Mouse (Mus musculus): ENCODE data around the gene Glra1. TPM values are rescaled to one million over a fixed set of nuclear protein-coding genes. Genes with fewer than 3 reads are reported as not detected.

Gene Glra1
- polyA plus RNA-seq, 1 experiment from 2014 or later = not detected

GRCm38 (mm10) chr11:55501955-55502531 lies 106.0 kb downstream of the Glra1 start:
- H3K4me3 ChIP-seq (ENCODE audit: low read depth, low read length) = no peak overlapping the region
- no peak overlapping the region for H3K4me2 ChIP-seq (ENCODE audit: low read depth, severe bottlenecking)
- ATAC-seq (ENCODE audit: insufficient number of reproducible peaks, low FRiP score, low TSS enrichment, low read depth) (no peak), DNase-seq (ENCODE audit: low spot score) (no peak)
- peaks cover 14% of the 10 kb centered on the region for H3K36me3 ChIP-seq (ENCODE audit: control insufficient read depth, insufficient read depth, low read length)
- no peaks in the 10 kb centered on the region for H3K9me3 ChIP-seq (ENCODE audit: control insufficient read depth, low read length)
- WGBS = 88% methylated on average over 8 of the region's 8 CpGs
- no peaks in the 10 kb centered on the region for H3K27me3 ChIP-seq (ENCODE audit: control insufficient read depth, insufficient read depth, low read length)
- H3K27ac ChIP-seq (replicated peaks; ENCODE audit: low read depth, low read length) = no peak overlapping the region
- H3K4me1 ChIP-seq (ENCODE audit: control insufficient read depth, insufficient read depth, low read length) = no peaks in the 10 kb centered on the region
- no peak overlapping the region for H3K9ac ChIP-seq (ENCODE audit: low read length)

- Histone ChIP-seq H3K4me3 (ENCODE audit: low read depth, low read length) (no peak overlapping the region), H3K4me1 (ENCODE audit: control insufficient read depth, insufficient read depth, low read length) (no peaks in the 10 kb centered on the region), H3K4me2 (ENCODE audit: low read depth, severe bottlenecking) (no peak overlapping the region), H3K27ac (replicated peaks; ENCODE audit: low read depth, low read length) (no peak overlapping the region), H3K27me3 (ENCODE audit: control insufficient read depth, insufficient read depth, low read length) (no peaks in the 10 kb centered on the region), H3K9ac (ENCODE audit: low read length) (no peak overlapping the region), H3K36me3 (ENCODE audit: control insufficient read depth, insufficient read depth, low read length) (peaks cover 34% of the 10 kb centered on the region), H3K9me3 (ENCODE audit: control insufficient read depth, low read length) (no peaks in the 10 kb centered on the region)
- DNase-seq (ENCODE audit: low spot score) (peak; percentile 54), ATAC-seq (ENCODE audit: insufficient number of reproducible peaks, low FRiP score, low TSS enrichment, low read depth) (no peak)
- WGBS = 71% methylated on average over 5 of the region's 5 CpGs
These were observed 110.1 kb downstream of the Glra1 start for GRCm38 (mm10) chr11:55497885-55498284.

- WGBS = 90% methylated on average over 6 of the region's 6 CpGs
These were observed 111.8 kb downstream of the Glra1 start for GRCm38 (mm10) chr11:55496158-55496557.

GRCm38 (mm10) chr11:55485443-55485842 lies 122.6 kb downstream of the Glra1 start:
- Histone ChIP-seq H3K9ac (ENCODE audit: low read length) (no peak overlapping the region), H3K27me3 (ENCODE audit: control insufficient read depth, insufficient read depth, low read length) (no peaks in the 10 kb centered on the region), H3K9me3 (ENCODE audit: control insufficient read depth, low read length) (no peaks in the 10 kb centered on the region), H3K4me1 (ENCODE audit: control insufficient read depth, insufficient read depth, low read length) (no peaks in the 10 kb centered on the region), H3K4me3 (ENCODE audit: low read depth, low read length) (no peak overlapping the region), H3K36me3 (ENCODE audit: control insufficient read depth, insufficient read depth, low read length) (peaks cover 34% of the 10 kb centered on the region), H3K27ac (replicated peaks; ENCODE audit: low read depth, low read length) (no peak overlapping the region), H3K4me2 (ENCODE audit: low read depth, severe bottlenecking) (no peak overlapping the region)
- ATAC-seq (ENCODE audit: insufficient number of reproducible peaks, low FRiP score, low TSS enrichment, low read depth) (no peak), DNase-seq (ENCODE audit: low spot score) (no peak)
- WGBS = 97% methylated on average over 7 of the region's 7 CpGs

More at GRCm38 (mm10) chr11:55496158-55496557, 111.8 kb downstream of the Glra1 start:
- no peaks in the 10 kb centered on the region for H3K4me1 ChIP-seq (ENCODE audit: control insufficient read depth, insufficient read depth, low read length)
- no peaks in the 10 kb centered on the region for H3K27me3 ChIP-seq (ENCODE audit: control insufficient read depth, insufficient read depth, low read length)
- no peak overlapping the region for H3K4me3 ChIP-seq (ENCODE audit: low read depth, low read length)
- H3K9ac ChIP-seq (ENCODE audit: low read length) = no peak overlapping the region
- H3K4me2 ChIP-seq (ENCODE audit: low read depth, severe bottlenecking) = no peak overlapping the region
- H3K36me3 ChIP-seq (ENCODE audit: control insufficient read depth, insufficient read depth, low read length) = peaks cover 37% of the 10 kb centered on the region
- H3K9me3 ChIP-seq (ENCODE audit: control insufficient read depth, low read length) = no peaks in the 10 kb centered on the region
- ATAC-seq (ENCODE audit: insufficient number of reproducible peaks, low FRiP score, low TSS enrichment, low read depth) (no peak), DNase-seq (ENCODE audit: low spot score) (no peak)
- H3K27ac ChIP-seq (replicated peaks; ENCODE audit: low read depth, low read length) = no peak overlapping the region

GRCm38 (mm10) chr11:55473219-55473618 lies 134.8 kb downstream of the Glra1 start:
- H3K36me3 ChIP-seq (ENCODE audit: control insufficient read depth, insufficient read depth, low read length) = peaks cover 4% of the 10 kb centered on the region; the same call in 1 of the 2 replicates
- no peaks in the 10 kb centered on the region for H3K9me3 ChIP-seq (ENCODE audit: control insufficient read depth, low read length)
- no peak overlapping the region for H3K9ac ChIP-seq (ENCODE audit: low read length)
- no peak overlapping the region for H3K4me3 ChIP-seq (ENCODE audit: low read depth, low read length)
- DNase-seq (ENCODE audit: low spot score) = no peak
- ATAC-seq (ENCODE audit: insufficient number of reproducible peaks, low FRiP score, low TSS enrichment, low read depth) = no peak
- no peaks in the 10 kb centered on the region for H3K27me3 ChIP-seq (ENCODE audit: control insufficient read depth, insufficient read depth, low read length)
- peaks cover 5% of the 10 kb centered on the region; the same call in 1 of the 2 replicates for H3K4me1 ChIP-seq (ENCODE audit: control insufficient read depth, insufficient read depth, low read length)
- 88% methylated on average over 3 of the region's 3 CpGs for WGBS
- no peak overlapping the region for H3K27ac ChIP-seq (replicated peaks; ENCODE audit: low read depth, low read length)
- no peak overlapping the region for H3K4me2 ChIP-seq (ENCODE audit: low read depth, severe bottlenecking)

- DNase-seq (ENCODE audit: low spot score) = no peak
- Histone ChIP-seq H3K4me2 (ENCODE audit: low read depth, severe bottlenecking) (peak overlapping the region; percentile 81; the same call in 1 of the 2 replicates), H3K27me3 (ENCODE audit: control insufficient read depth, insufficient read depth, low read length) (no peaks in the 10 kb centered on the region), H3K27ac (replicated peaks; ENCODE audit: low read depth, low read length) (no peak overlapping the region), H3K4me1 (ENCODE audit: control insufficient read depth, insufficient read depth, low read length) (peaks cover 5% of the 10 kb centered on the region; the same call in 1 of the 2 replicates), H3K9me3 (ENCODE audit: control insufficient read depth, low read length) (no peaks in the 10 kb centered on the region), H3K9ac (ENCODE audit: low read length) (no peak overlapping the region), H3K36me3 (ENCODE audit: control insufficient read depth, insufficient read depth, low read length) (peaks cover 4% of the 10 kb centered on the region; the same call in 1 of the 2 replicates), H3K4me3 (ENCODE audit: low read depth, low read length) (no peak overlapping the region; the same call in 1 of the 2 replicates)
- 95% methylated on average over 7 of the region's 7 CpGs for WGBS
- no peak for ATAC-seq (ENCODE audit: insufficient number of reproducible peaks, low FRiP score, low TSS enrichment, low read depth)
These were observed 136.5 kb downstream of the Glra1 start for GRCm38 (mm10) chr11:55471467-55471866.

GRCm38 (mm10) chr11:55470761-55471160 lies 137.2 kb downstream of the Glra1 start:
- no peak overlapping the region for H3K27ac ChIP-seq (replicated peaks; ENCODE audit: low read depth, low read length)
- WGBS = 66% methylated on average over 8 of the region's 8 CpGs

GRCm38 (mm10) chr11:55469923-55470691 lies 137.9 kb downstream of the Glra1 start:
- peak overlapping the region; percentile 76; the same call in 1 of the 2 replicates for H3K27ac ChIP-seq (replicated peaks; ENCODE audit: low read depth, low read length)
- peak overlapping the region; percentile 81 for H3K4me2 ChIP-seq (ENCODE audit: low read depth, severe bottlenecking)
- peaks cover 4% of the 10 kb centered on the region; the same call in 1 of the 2 replicates for H3K36me3 ChIP-seq (ENCODE audit: control insufficient read depth, insufficient read depth, low read length)
- peaks cover 5% of the 10 kb centered on the region; the same call in 1 of the 2 replicates for H3K4me1 ChIP-seq (ENCODE audit: control insufficient read depth, insufficient read depth, low read length)
- H3K4me3 ChIP-seq (ENCODE audit: low read depth, low read length) = peak overlapping the region; percentile 96
- H3K9ac ChIP-seq (ENCODE audit: low read length) = peak overlapping the region; percentile 98
- H3K9me3 ChIP-seq (ENCODE audit: control insufficient read depth, low read length) = no peaks in the 10 kb centered on the region
- 1% methylated on average over 46 of the region's 46 CpGs for WGBS
- ATAC-seq (ENCODE audit: insufficient number of reproducible peaks, low FRiP score, low TSS enrichment, low read depth) (no peak; the same call in 1 of the 2 replicates), DNase-seq (ENCODE audit: low spot score) (peak; percentile 59)
- H3K27me3 ChIP-seq (ENCODE audit: control insufficient read depth, insufficient read depth, low read length) = no peaks in the 10 kb centered on the region

More at GRCm38 (mm10) chr11:55470761-55471160, 137.2 kb downstream of the Glra1 start:
- Histone ChIP-seq H3K9me3 (ENCODE audit: control insufficient read depth, low read length) (no peaks in the 10 kb centered on the region), H3K36me3 (ENCODE audit: control insufficient read depth, insufficient read depth, low read length) (peaks cover 4% of the 10 kb centered on the region; the same call in 1 of the 2 replicates), H3K4me2 (ENCODE audit: low read depth, severe bottlenecking) (peak overlapping the region; percentile 81), H3K4me3 (ENCODE audit: low read depth, low read length) (peak overlapping the region; percentile 96), H3K27me3 (ENCODE audit: control insufficient read depth, insufficient read depth, low read length) (no peaks in the 10 kb centered on the region), H3K4me1 (ENCODE audit: control insufficient read depth, insufficient read depth, low read length) (peaks cover 5% of the 10 kb centered on the region; the same call in 1 of the 2 replicates), H3K9ac (ENCODE audit: low read length) (peak overlapping the region; percentile 98)
- DNase-seq (ENCODE audit: low spot score) (no peak), ATAC-seq (ENCODE audit: insufficient number of reproducible peaks, low FRiP score, low TSS enrichment, low read depth) (no peak)
